Mouse (Mus musculus) spleen, postnatal 14 days (tissue): ENCODE measurements around the gene Nrp2.

Experiments
- DNase-seq, 2 experiments: peaks; one replicate each; pipeline ENCODE4 v3.0.0; 2021 to 2022; ENCODE audit warnings: low spot score in 2 of 2

The Nrp2 gene

DNA sequence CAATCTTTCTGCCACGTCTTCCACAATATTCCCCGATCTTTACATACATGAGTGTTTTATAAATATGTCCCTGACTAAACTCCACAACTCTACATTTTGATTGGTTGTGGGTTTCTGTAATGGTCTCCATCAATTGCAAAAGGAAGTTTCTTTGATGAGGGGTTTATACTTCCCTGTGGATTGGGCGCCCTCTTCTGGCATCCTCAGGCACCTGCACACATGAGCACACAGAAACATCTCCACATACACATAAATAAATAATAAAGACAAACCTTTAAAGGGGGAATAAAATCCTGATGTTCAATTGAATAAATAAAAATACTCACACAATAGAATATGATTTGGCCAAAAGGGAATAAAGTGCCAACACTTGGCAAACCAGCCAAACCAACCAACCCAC, 117.1 kb downstream of the Nrp2 start:
- DNase-seq = no peak

GRCm38 (mm10) chr1:62821509-62822398, 118.7 kb downstream of the Nrp2 start:
- DNase-seq = no peak

DNA sequence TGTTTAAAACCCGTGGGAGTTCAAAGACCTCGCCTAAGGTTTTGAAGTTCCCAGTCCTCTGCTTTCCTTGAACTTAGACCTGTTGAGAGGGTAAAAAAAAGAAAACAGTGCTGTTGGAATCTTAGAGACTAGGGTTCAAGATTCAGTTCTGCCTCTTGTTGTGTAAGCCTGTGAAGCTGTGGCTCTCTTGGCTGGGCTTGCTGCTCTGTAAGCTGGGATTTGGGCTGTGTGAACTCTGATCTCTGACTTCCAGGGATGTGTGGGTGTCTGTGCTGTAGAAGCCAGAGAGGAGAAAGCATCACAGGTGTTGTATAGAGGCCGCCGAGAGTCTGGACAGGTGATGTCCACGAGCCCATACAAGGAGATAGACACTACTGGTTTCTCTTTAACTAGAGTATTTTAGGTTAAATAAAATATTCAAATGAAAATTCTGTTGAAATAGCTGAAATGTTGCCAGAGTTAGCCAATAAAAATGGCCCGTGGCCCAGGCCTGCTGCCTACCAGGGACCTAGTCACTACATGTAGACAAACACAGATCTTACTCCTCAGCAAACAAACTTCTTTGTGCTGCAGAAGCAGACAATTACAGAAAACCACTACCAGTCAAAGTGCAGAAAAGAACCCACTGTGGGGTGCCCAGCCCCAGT, 120.6 kb downstream of the Nrp2 start:
- no peak for DNase-seq

- no peak for DNase-seq
Measured at GRCm38 (mm10) chr1:62825822-62826765, 123.0 kb downstream of the Nrp2 start.

GRCm38 (mm10) chr1:62827316-62827715, 124.2 kb downstream of the Nrp2 start:
- no peak for DNase-seq

GRCm38 (mm10) chr1:62828156-62828555, 125.1 kb downstream of the Nrp2 start:
- no peak for DNase-seq

DNA sequence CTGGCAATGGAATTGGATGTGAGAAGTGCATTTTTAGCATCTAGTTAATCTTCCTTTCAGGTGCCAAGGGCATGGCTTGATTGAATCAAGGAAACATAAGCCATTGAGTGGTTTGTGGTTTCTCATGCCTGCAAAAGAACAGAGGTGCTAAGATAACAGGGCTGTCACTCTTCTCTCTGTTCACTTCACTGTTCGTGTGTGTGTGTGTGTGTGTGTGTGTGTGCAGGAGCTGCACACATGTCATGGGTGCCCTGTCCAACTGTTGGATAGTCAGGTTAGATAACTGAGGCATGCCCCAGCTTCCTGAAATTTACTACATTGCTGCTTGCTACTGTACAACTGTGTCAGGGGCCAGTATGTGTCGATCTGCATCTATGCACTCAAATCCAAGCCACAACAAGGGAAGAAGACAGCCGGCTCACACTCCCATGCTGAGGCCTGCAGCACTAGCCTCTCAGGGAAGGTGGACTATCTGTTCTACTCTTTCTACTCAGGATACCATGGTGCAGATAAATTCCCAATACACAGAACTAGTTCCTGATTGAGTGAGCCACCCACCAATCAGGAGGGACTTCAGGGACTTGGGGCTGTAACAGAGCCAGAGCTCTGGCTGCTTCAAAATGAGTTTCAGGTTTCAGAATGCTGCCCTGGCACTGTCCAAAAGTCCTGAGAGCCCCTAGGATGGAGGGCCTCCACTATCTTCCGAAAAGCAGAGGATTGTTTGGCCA, 126.8 kb downstream of the Nrp2 start:
- DNase-seq = no peak

DNA sequence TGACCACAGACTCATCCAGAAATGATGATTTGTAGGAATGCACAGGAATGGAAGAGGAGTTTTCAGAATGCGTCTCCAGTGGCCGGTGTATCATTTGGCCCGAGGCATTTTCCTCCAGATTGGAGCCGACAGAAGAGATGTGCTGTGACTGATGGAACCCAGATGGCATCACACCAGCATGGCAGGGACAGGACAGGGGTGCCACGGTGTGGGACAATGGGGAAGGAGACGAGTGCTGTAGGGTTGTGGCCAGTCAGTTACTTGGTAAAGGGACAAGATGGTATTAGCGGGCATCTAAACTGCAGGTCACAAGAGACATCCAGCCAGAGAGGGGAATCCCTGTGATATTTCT, 127.3 kb downstream of the Nrp2 start:
- no peak for DNase-seq

- no peak for DNase-seq
Measured at GRCm38 (mm10) chr1:62831725-62832455, 128.8 kb downstream of the Nrp2 start.

- DNase-seq = no peak
Measured at GRCm38 (mm10) chr1:62833356-62833755, 130.3 kb downstream of the Nrp2 start.

DNA sequence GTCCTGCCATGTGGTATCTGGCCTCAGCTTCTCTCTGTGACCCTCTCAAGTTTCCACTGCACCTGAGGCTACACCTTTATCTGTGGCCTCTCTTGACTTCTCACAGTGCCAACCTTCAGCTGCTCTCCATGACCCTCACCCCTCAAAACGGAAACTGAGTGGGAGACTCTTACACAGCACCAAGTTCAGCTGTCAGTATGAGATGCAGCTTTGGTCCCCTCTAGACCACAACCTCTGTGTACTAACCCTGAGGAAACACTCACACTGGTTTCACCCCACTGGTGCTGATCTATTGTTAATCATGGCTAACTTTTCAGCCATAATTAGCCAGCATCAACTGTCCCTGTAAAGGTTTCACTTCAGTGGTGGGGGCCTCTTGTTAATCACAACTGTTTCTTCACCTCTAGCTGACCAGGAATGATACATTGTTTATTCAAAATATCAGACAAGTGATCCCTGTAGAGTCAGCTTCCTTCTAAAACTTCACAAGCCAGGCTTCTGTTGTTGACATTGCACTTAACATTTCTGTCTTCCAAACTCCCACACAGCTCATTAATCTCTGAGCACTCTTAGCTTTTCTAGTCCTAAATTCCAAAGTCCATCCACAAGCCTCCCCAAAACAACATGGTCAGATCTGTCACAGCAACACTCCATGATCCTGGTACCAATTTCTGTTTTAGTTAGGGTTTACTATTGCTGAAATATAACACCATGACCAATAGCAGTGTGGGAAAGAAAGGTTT, 131.5 kb downstream of the Nrp2 start:
- DNase-seq = no peak

DNA sequence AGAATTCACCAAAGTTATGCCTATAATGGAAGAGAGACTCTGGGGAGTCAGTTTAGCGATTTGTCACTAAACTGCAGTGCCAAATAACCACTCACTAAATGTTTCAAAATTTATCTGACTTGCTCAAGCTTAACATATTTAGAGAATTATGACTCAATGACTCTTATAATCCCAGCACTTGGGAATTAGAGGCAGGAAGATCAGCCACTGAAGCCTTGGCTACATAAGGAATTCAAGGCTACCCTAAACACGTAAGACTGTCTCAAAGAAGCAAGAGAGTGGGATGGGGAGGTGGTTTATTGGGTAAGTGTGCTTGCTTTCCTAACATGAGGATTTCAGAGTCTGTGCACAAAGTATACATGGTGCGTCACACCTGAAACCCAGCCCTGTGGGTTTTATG, 135.0 kb downstream of the Nrp2 start:
- no peak for DNase-seq

GRCm38 (mm10) chr1:62838631-62839030, 135.5 kb downstream of the Nrp2 start:
- DNase-seq = no peak

- no peak for DNase-seq
Measured at GRCm38 (mm10) chr1:62843215-62843614, 140.1 kb downstream of the Nrp2 start.

GRCm38 (mm10) chr1:62850990-62851940, 148.2 kb downstream of the Nrp2 start:
- no peak for DNase-seq

GRCm38 (mm10) chr1:62853362-62853761, 150.3 kb downstream of the Nrp2 start:
- DNase-seq = no peak

- no peak for DNase-seq
Measured at GRCm38 (mm10) chr1:62853996-62854395, 150.9 kb downstream of the Nrp2 start.

GRCm38 (mm10) chr1:62859098-62859497, 156.0 kb downstream of the Nrp2 start:
- no peak for DNase-seq
